Mouse (Mus musculus): Measurements from ENCODE around the gene B9d2. TPM values are rescaled to one million over a fixed set of nuclear protein-coding genes. Genes with fewer than 3 reads are reported as not detected.

Gene B9d2
- polyA plus RNA-seq, 1 experiment from 2014 or later, result 27.2 TPM

Other genes with a start within 250 kb of the B9d2 start
- 12.0 and 13.1 TPM in 2 replicates for gene Ceacam1, start 203.2 kb upstream of the B9d2 start, polyA plus RNA-seq (2014; fragmentation: Nextera tagmentation; extraction: Ambion mirVana)
- gene Ceacam2, start 140.9 kb upstream of the B9d2 start, polyA plus RNA-seq (2014; fragmentation: Nextera tagmentation; extraction: Ambion mirVana), result 0.08 TPM in 1 of 2 replicates, not detected in the other
- gene Erich4, start 64.9 kb upstream of the B9d2 start, polyA plus RNA-seq (2014; fragmentation: Nextera tagmentation; extraction: Ambion mirVana), result 0.60 and 1.1 TPM in 2 replicates
- gene Dmac2, start 61.4 kb upstream of the B9d2 start, polyA plus RNA-seq (2014; fragmentation: Nextera tagmentation; extraction: Ambion mirVana), result 40.9 and 43.4 TPM in 2 replicates
- gene B3gnt8, start 54.1 kb upstream of the B9d2 start, polyA plus RNA-seq (2014; fragmentation: Nextera tagmentation; extraction: Ambion mirVana), result 3.9 and 5.4 TPM in 2 replicates
- 44.1 and 48.7 TPM in 2 replicates for gene Bckdha, start 21.8 kb upstream of the B9d2 start, polyA plus RNA-seq (2014; fragmentation: Nextera tagmentation; extraction: Ambion mirVana)
- 93.8 and 98.4 TPM in 2 replicates for gene Exosc5, start 21.6 kb upstream of the B9d2 start, polyA plus RNA-seq (2014; fragmentation: Nextera tagmentation; extraction: Ambion mirVana)
- gene Tmem91, start 5.6 kb upstream of the B9d2 start, polyA plus RNA-seq (2014; fragmentation: Nextera tagmentation; extraction: Ambion mirVana), result 2.2 and 2.6 TPM in 2 replicates
- gene Tgfb1, start 6.2 kb downstream of the B9d2 start, polyA plus RNA-seq (2014; fragmentation: Nextera tagmentation; extraction: Ambion mirVana), result 2.4 and 3.2 TPM in 2 replicates
- 27.0 and 27.4 TPM in 2 replicates for gene Ccdc97, start 38.3 kb downstream of the B9d2 start, polyA plus RNA-seq (2014; fragmentation: Nextera tagmentation; extraction: Ambion mirVana)
- 65.1 and 68.4 TPM in 2 replicates for gene Hnrnpul1, start 74.0 kb downstream of the B9d2 start, polyA plus RNA-seq (2014; fragmentation: Nextera tagmentation; extraction: Ambion mirVana)
- 71.1 and 73.5 TPM in 2 replicates for gene Axl, start 107.9 kb downstream of the B9d2 start, polyA plus RNA-seq (2014; fragmentation: Nextera tagmentation; extraction: Ambion mirVana)
- 30.6 and 34.6 TPM in 2 replicates for gene Cyp2s1, start 136.1 kb downstream of the B9d2 start, polyA plus RNA-seq (2014; fragmentation: Nextera tagmentation; extraction: Ambion mirVana)
- not detected in 2 replicates for gene Cyp2b10, start 216.8 kb downstream of the B9d2 start, polyA plus RNA-seq (2014; fragmentation: Nextera tagmentation; extraction: Ambion mirVana)